26 mouse cellular contexts compared by ENCODE assay signal in the genomic region with DNA sequence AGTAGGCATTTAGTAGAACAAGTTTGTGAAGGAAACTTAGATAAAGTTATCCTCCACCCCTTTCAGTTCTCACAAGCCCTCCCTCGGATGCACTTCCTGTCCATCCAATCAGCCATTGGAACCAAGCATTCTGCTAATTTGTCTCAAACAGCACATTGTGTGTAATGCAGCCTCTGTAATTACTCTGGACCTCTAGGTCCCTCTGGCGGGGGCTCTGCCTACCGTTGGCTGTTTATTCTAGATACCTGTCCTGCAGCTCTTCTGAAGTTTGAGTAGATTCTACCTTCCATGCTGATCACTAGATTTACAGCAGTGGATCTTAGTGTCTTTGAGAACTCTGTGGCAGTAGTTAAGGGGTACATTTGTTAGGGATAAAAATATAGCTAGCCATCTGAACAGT.
DNase-seq lines count a peak whose midpoint lies in the region; ATAC-seq and TF ChIP-seq lines count a peak whose summit lies in the region.
"Had no signal": no experiment of that assay in that cellular context is flagged by ENCODE, and none has a peak within 500 bp of the region (broad histone marks: within the 10 kb centered on the region; RNA-seq: fewer than 3 reads in every experiment).

No protein-coding gene starts in this region.

- peak; percentile 32 for DNase-seq in kidney, adult 11 months
- no peak for DNase-seq in lung, postnatal 0 days (ENCODE audit: low spot score)
- no peak for DNase-seq in lung, postnatal 14 days
- DNase-seq in kidney, postnatal 10 days, result peak; percentile 62
- no peak for DNase-seq in thymus, adult 18-20 months
- DNase-seq in gastrocnemius, postnatal 36 days, result no peak
- DNase-seq: adrenal gland, postnatal 10 days; B cell, adult 2 months; cerebellum, adult 18-20 months; cerebellum, postnatal 14 days; layer of hippocampus, adult 9-11 months; left cerebral cortex, postnatal 4 days; lung, postnatal 36 days; retina, postnatal 1 day; thymus, postnatal 25 days had no signal

- intact Hi-C loops in gastrocnemius, postnatal 36 days (cut with DNase I), result no loop called here

- peak; percentile 33 for TF ChIP-seq CTCF in lung, postnatal 0 days (IDR thresholded peaks at IDR 0.05)

- WGBS in kidney, embryonic 15.5 days, result 69% methylated on average over 3 of the region's 3 CpGs
- WGBS in lung, postnatal 0 days, result 49% methylated on average over 3 of the region's 3 CpGs

- H3K36me3 ChIP-seq in kidney, embryonic 15.5 days, result peaks cover 67% of the 10 kb centered on the region
- peaks cover 5% of the 10 kb centered on the region; the same call in 1 of the 2 replicates for H3K36me3 ChIP-seq in lung, postnatal 0 days (ENCODE audit: insufficient read depth, low read length)
- H3K36me3 ChIP-seq: liver, embryonic 15.5 days had no signal

- no peaks in the 10 kb centered on the region for H3K27me3 ChIP-seq in kidney, embryonic 15.5 days
- no peaks in the 10 kb centered on the region for H3K27me3 ChIP-seq in lung, postnatal 0 days (replicated peaks; ENCODE audit: insufficient read depth, low read length)
- H3K27me3 ChIP-seq: embryonic facial prominence, embryonic 12.5 days; heart, embryonic 13.5 days; hindbrain, embryonic 13.5 days; liver, embryonic 15.5 days; neural tube, embryonic 13.5 days had no signal

- no peak overlapping the region for H3K4me2 ChIP-seq in kidney, embryonic 15.5 days
- H3K4me2 ChIP-seq in lung, postnatal 0 days (replicated peaks; ENCODE audit: low read depth, low read length), result no peak overlapping the region
- H3K4me2 ChIP-seq: embryonic facial prominence, embryonic 12.5 days; heart, embryonic 13.5 days; hindbrain, embryonic 13.5 days; limb, embryonic 15.5 days; liver, embryonic 15.5 days; neural tube, embryonic 13.5 days had no signal

- no peaks in the 10 kb centered on the region for H3K9me3 ChIP-seq in kidney, embryonic 15.5 days (replicated peaks)
- H3K9me3 ChIP-seq in lung, postnatal 0 days (ENCODE audit: low read length), result no peaks in the 10 kb centered on the region
- H3K9me3 ChIP-seq: embryonic facial prominence, embryonic 12.5 days; heart, embryonic 13.5 days; hindbrain, embryonic 13.5 days; limb, embryonic 15.5 days; liver, embryonic 15.5 days; neural tube, embryonic 13.5 days had no signal

- H3K27ac ChIP-seq in kidney, embryonic 15.5 days, result no peak overlapping the region
- no peak overlapping the region for H3K27ac ChIP-seq in lung, postnatal 0 days (ENCODE audit: low read length)
- H3K27ac ChIP-seq: embryonic facial prominence, embryonic 12.5 days; heart, embryonic 13.5 days; hindbrain, embryonic 13.5 days; left cerebral cortex, adult 2 months; limb, embryonic 15.5 days; liver, embryonic 15.5 days; neural tube, embryonic 13.5 days had no signal

- H3K9ac ChIP-seq in kidney, embryonic 15.5 days, result no peak overlapping the region
- H3K9ac ChIP-seq in lung, postnatal 0 days (replicated peaks; ENCODE audit: low read depth), result no peak overlapping the region
- H3K9ac ChIP-seq: embryonic facial prominence, embryonic 12.5 days; heart, embryonic 13.5 days; hindbrain, embryonic 13.5 days; limb, embryonic 15.5 days; liver, embryonic 15.5 days; neural tube, embryonic 13.5 days had no signal

- TF ChIP-seq EP300 in lung, postnatal 0 days (IDR thresholded peaks at IDR 0.05), result no peak

- peaks cover 4% of the 10 kb centered on the region; the same call in 1 of the 2 replicates for H3K4me1 ChIP-seq in kidney, embryonic 15.5 days
- H3K4me1 ChIP-seq in lung, postnatal 0 days (ENCODE audit: insufficient read depth, low read depth, low read length), result no peaks in the 10 kb centered on the region
- H3K4me1 ChIP-seq: limb, embryonic 15.5 days; liver, embryonic 15.5 days; neural tube, embryonic 13.5 days had no signal

- H3K4me3 ChIP-seq in kidney, embryonic 15.5 days (replicated peaks), result no peak overlapping the region
- H3K4me3 ChIP-seq in lung, postnatal 0 days (ENCODE audit: low read depth, low read length), result no peak overlapping the region
- H3K4me3 ChIP-seq: embryonic facial prominence, embryonic 12.5 days; heart, embryonic 13.5 days; hindbrain, embryonic 13.5 days; left cerebral cortex, adult 2 months; limb, embryonic 15.5 days; liver, embryonic 15.5 days; myocyte; neural tube, embryonic 13.5 days had no signal

- no peak for ATAC-seq in kidney, embryonic 15.5 days (replicated peaks; ENCODE audit: low FRiP score)
- ATAC-seq in lung, postnatal 0 days, result no peak
- ATAC-seq: activated CD4-positive, CD25-positive, alpha-beta regulatory T cell, adult 4 months; midbrain, embryonic 16.5 days had no signal

Comparison
In these comparisons a context has a peak if more than half of its experiments do, and no peak if none do; other contexts are left out.
1. DNase-seq: peak in kidney, adult 11 months (single experiment) and kidney, postnatal 10 days (single experiment); none in lung, postnatal 0 days (single experiment), lung, postnatal 14 days (single experiment), thymus, adult 18-20 months (0 of 2) and gastrocnemius, postnatal 36 days (0 of 2).